Mouse (Mus musculus) right cerebral cortex, postnatal 4 days (tissue): ENCODE data around the gene Ltbp4.

ENCODE experiments used
- DNase-seq: peaks from one replicate; pipeline ENCODE4 v3.0.0-alpha.2; 2022

Ltbp4 gene

GRCm38 (mm10) chr7:27337175-27337853 lies at the start of gene Ltbp4:
TSS of gene Ltbp4 (minus strand) at chr7:27337692.
- no peak for DNase-seq

GRCm38 (mm10) chr7:27384731-27385130 lies 47.2 kb upstream of the Ltbp4 start:
- DNase-seq = peak; percentile 72

GRCm38 (mm10) chr7:27384134-27384533 lies 46.6 kb upstream of the Ltbp4 start:
- no peak for DNase-seq

- DNase-seq = no peak
Measured at GRCm38 (mm10) chr7:27383233-27383632, 45.7 kb upstream of the Ltbp4 start.

- no peak for DNase-seq
Measured at GRCm38 (mm10) chr7:27381560-27381959, 44.1 kb upstream of the Ltbp4 start.

GRCm38 (mm10) chr7:27381009-27381408 lies 43.5 kb upstream of the Ltbp4 start:
- DNase-seq = no peak

GRCm38 (mm10) chr7:27379836-27380235 lies 42.3 kb upstream of the Ltbp4 start:
- no peak for DNase-seq

GRCm38 (mm10) chr7:27378431-27378830 lies 40.9 kb upstream of the Ltbp4 start:
- DNase-seq = peak; percentile 52

GRCm38 (mm10) chr7:27375274-27375673 lies 37.8 kb upstream of the Ltbp4 start:
- DNase-seq = no peak

- DNase-seq = no peak
Measured at GRCm38 (mm10) chr7:27371715-27372462, 34.4 kb upstream of the Ltbp4 start.

- no peak for DNase-seq
Measured at GRCm38 (mm10) chr7:27369111-27369510, 31.6 kb upstream of the Ltbp4 start.

- no peak for DNase-seq
Measured at GRCm38 (mm10) chr7:27367976-27368375, 30.5 kb upstream of the Ltbp4 start.

- DNase-seq = peak; percentile 32
Measured at GRCm38 (mm10) chr7:27366082-27366844, 28.8 kb upstream of the Ltbp4 start.

- no peak for DNase-seq
Measured at GRCm38 (mm10) chr7:27364379-27364778, 26.9 kb upstream of the Ltbp4 start.

GRCm38 (mm10) chr7:27361283-27361946 lies 23.9 kb upstream of the Ltbp4 start:
- peak; percentile 100 for DNase-seq

GRCm38 (mm10) chr7:27360749-27361148 lies 23.3 kb upstream of the Ltbp4 start:
- DNase-seq = no peak

- DNase-seq = no peak
Measured at GRCm38 (mm10) chr7:27359706-27360358, 22.3 kb upstream of the Ltbp4 start.

GRCm38 (mm10) chr7:27359162-27359561 lies 21.7 kb upstream of the Ltbp4 start:
- DNase-seq = no peak

- no peak for DNase-seq
Measured at GRCm38 (mm10) chr7:27357595-27357978, 20.1 kb upstream of the Ltbp4 start.

- no peak for DNase-seq
Measured at GRCm38 (mm10) chr7:27356861-27357594, 19.5 kb upstream of the Ltbp4 start, which contains the start of gene Gm20479. TSS of gene Gm20479 (minus strand) at chr7:27357419.

- peak; percentile 42 for DNase-seq
Measured at GRCm38 (mm10) chr7:27356248-27356647, 18.8 kb upstream of the Ltbp4 start.
